Mouse (Mus musculus): Measurements from ENCODE around the gene Hoxc6. TPM values are rescaled to one million over a fixed set of nuclear protein-coding genes. Genes with fewer than 3 reads are reported as not detected.

The Hoxc6 gene
- polyA plus RNA-seq (2015; fragmentation: Illumina TruSeq; extraction: RNeasy Lipid Tissue Mini Kit (QIAGEN cat#74804); ENCODE audit: insufficient read depth, low replicate concordance) = not detected

DNA sequence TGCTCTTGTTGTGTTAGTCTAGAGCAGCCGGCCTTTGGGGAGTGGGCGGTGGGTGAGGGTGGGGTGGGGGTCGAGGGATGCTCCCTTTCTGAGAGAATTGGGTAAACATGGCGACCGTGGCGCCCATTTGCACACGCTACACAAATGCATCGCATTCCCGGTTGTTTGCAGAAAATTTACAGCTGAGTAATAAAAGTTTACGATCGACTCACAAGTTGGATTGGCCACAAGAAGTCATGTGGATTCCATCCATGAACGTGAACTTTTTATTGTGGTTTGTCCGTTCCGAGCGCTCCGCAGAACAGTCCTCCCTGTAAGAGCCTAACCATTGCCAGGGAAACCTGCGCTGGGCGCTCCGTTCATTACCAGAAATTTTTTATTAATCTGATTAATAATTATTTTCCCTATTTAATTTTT lies at the start of gene Hoxc6:
TSS of gene Hoxc6 (plus strand) at position 319 of the 417 bp plus-strand sequence.

DNA sequence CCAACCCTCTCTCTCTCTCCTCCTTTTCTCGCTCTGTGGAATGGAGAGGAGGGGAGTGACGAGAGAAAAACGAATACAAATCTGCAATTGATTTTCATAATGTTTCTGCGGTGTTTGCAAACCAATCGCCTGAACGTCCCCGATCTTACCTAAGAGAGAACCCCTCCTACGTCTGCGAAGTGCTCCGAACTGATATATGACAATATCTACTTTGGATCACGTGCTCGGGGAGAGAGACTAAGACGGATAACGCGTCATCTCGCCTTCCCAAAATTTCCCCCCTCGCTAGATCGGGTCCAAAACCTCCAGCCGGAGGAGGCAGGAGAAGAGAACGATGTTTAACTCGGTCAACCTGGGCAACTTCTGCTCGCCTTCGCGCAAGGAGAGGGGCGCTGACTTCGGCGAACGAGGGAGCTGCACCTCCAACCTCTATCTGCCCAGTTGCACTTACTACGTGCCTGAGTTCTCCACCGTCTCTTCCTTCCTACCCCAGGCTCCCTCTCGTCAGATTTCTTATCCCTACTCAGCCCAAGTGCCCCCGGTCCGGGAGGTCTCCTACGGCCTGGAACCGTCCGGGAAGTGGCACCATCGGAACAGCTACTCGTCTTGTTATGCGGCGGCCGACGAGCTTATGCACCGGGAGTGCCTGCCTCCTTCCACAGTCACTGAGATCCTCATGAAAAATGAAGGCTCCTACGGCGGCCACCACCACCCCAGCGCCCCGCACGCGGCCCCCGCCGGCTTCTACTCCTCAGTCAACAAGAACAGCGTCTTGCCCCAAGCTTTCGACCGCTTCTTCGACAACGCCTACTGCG lies 43.7 kb upstream of the Hoxc6 start, which contains the start of gene Hoxc11:
TSS of gene Hoxc11 (plus strand) at position 236 of the 815 bp plus-strand sequence.

DNA sequence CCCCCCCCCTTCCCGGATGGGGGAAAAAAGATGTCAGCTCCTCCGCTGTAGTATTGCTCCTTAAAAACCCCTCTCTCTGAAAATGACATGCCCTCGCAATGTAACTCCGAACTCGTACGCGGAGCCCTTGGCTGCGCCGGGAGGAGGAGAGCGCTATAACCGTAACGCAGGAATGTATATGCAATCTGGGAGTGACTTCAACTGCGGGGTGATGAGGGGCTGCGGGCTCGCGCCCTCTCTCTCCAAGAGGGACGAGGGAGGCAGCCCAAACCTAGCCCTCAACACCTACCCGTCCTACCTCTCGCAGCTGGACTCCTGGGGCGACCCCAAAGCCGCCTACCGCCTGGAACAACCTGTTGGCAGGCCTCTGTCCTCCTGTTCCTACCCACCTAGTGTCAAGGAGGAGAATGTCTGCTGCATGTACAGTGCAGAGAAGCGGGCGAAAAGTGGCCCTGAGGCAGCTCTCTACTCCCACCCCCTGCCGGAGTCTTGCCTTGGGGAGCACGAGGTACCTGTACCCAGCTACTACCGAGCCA lies 31.2 kb upstream of the Hoxc6 start, which contains the start of gene Hoxc10:
TSS of gene Hoxc10 (plus strand) at position 21 of the 536 bp plus-strand sequence.

DNA sequence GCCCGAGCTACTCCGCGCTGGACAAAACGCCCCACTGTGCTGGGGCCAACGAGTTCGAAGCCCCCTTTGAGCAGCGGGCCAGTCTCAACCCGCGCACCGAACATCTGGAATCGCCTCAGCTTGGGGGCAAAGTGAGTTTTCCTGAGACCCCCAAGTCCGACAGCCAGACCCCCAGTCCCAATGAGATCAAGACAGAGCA lies 30.8 kb upstream of the Hoxc6 start, which contains the start of gene Hoxc5:
TSS of gene Hoxc5 (plus strand) at position 132 of the 199 bp plus-strand sequence.

DNA sequence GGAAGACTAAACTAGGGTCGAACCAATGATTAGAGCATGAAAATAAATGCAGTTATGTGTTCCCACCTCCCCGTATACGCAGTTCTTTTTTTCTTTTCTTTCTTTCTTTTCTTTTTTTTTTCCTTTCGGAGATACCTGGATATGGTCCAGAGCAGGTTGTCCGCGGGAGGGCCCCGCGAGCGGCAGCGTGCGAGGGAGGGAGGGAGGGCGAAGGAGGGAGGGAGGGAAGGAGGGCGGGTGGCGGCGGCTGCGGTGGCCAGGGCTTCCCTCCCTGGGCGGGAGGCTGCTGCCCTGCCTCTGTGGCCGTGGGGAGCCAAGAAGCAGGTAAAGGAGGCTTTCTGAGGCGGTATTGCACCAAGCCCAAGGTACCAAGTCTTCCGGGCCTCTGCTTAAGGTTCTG lies 21.9 kb upstream of the Hoxc6 start, which contains the start of gene Hoxc9:
TSS of gene Hoxc9 (plus strand) at position 269 of the 400 bp plus-strand sequence.

DNA sequence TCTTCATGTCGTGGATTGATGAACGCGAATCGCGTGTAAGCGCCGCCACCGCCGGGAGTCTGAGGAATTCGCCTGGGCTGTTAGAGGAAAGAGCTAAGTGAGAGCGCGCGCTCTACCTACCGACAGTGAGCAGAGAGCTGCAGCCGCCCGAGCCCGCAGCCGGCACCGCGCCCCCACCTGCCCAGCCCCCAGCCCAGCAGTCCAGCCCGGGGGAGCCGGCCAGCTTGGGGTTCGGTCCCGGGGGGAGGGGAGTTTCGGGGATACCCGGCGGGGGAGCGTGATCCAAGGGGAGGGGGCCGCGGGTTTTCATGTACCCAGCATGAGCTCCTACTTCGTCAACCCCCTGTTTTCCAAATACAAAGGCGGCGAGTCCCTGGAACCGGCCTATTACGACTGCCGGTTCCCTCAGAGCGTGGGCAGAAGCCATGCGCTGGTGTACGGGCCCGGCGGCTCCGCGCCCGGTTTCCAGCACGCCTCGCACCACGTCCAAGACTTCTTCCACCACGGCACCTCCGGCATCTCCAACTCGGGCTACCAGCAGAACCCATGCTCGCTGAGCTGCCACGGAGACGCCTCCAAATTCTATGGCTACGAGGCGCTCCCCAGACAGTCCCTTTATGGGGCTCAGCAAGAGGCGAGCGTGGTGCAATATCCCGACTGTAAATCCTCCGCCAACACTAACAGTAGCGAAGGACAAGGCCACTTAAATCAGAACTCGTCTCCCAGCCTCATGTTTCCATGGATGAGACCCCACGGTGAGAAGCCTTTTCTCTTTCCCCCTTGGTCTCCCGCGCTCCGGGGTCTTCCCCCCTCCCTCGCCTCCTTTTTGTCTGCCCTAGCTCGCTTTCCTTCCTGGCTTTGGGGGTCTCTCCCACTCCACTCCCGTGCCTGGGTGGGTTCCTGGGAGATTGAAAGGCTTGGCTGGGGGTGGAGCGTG lies 7.3 kb upstream of the Hoxc6 start, which contains the start of gene Hoxc8:
TSS of gene Hoxc8 (plus strand) at position 147 of the 937 bp plus-strand sequence.

DNA sequence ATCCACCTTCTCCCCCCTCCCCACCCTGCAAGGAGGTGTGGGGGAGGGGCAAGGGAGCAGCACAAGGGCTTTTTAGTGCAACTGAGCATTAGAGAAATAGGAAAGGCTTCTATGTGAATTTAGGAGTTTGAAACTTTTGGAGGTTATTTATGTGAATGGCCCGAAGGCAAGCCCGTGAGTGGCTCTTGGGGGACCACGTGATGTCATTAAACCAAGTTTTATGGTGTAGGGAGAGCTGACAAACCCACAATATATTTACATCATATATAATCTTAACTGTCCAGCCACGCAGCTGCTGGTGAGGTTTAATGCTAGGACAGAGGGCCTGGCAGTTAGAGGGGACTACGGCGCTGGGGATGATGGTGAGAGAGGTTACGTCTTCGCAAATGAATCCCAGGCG lies 20.6 kb downstream of the Hoxc6 start, which contains the start of gene Hoxc4:
TSS of gene Hoxc4 (plus strand) at position 299 of the 400 bp plus-strand sequence.

Other genes starting within 250 kb of the Hoxc6 start
- gene Hoxc13, start 77.2 kb upstream of the Hoxc6 start, polyA plus RNA-seq (2015; fragmentation: Illumina TruSeq; extraction: RNeasy Lipid Tissue Mini Kit (QIAGEN cat#74804); ENCODE audit: insufficient read depth, low replicate concordance) = not detected
- gene Hoxc12, start 61.5 kb upstream of the Hoxc6 start, polyA plus RNA-seq (2015; fragmentation: Illumina TruSeq; extraction: RNeasy Lipid Tissue Mini Kit (QIAGEN cat#74804); ENCODE audit: insufficient read depth, low replicate concordance) = not detected
- not detected for gene Hoxc11, start 43.8 kb upstream of the Hoxc6 start, polyA plus RNA-seq (2015; fragmentation: Illumina TruSeq; extraction: RNeasy Lipid Tissue Mini Kit (QIAGEN cat#74804); ENCODE audit: insufficient read depth, low replicate concordance)
- gene Hoxc10, start 31.5 kb upstream of the Hoxc6 start, polyA plus RNA-seq (2015; fragmentation: Illumina TruSeq; extraction: RNeasy Lipid Tissue Mini Kit (QIAGEN cat#74804); ENCODE audit: insufficient read depth, low replicate concordance) = not detected
- not detected for gene Hoxc5, start 30.8 kb upstream of the Hoxc6 start, polyA plus RNA-seq (2015; fragmentation: Illumina TruSeq; extraction: RNeasy Lipid Tissue Mini Kit (QIAGEN cat#74804); ENCODE audit: insufficient read depth, low replicate concordance)
- not detected for gene Hoxc9, start 21.8 kb upstream of the Hoxc6 start, polyA plus RNA-seq (2015; fragmentation: Illumina TruSeq; extraction: RNeasy Lipid Tissue Mini Kit (QIAGEN cat#74804); ENCODE audit: insufficient read depth, low replicate concordance)
- gene Hoxc8, start 7.7 kb upstream of the Hoxc6 start, polyA plus RNA-seq (2015; fragmentation: Illumina TruSeq; extraction: RNeasy Lipid Tissue Mini Kit (QIAGEN cat#74804); ENCODE audit: insufficient read depth, low replicate concordance) = not detected
- gene Hoxc4, start 20.7 kb downstream of the Hoxc6 start, polyA plus RNA-seq (2015; fragmentation: Illumina TruSeq; extraction: RNeasy Lipid Tissue Mini Kit (QIAGEN cat#74804); ENCODE audit: insufficient read depth, low replicate concordance) = 0.50 TPM
- 16.0 TPM for gene Smug1, start 168.8 kb downstream of the Hoxc6 start, polyA plus RNA-seq (2015; fragmentation: Illumina TruSeq; extraction: RNeasy Lipid Tissue Mini Kit (QIAGEN cat#74804); ENCODE audit: insufficient read depth, low replicate concordance)
- 73.3 TPM for gene Cbx5, start 241.6 kb downstream of the Hoxc6 start, polyA plus RNA-seq (2015; fragmentation: Illumina TruSeq; extraction: RNeasy Lipid Tissue Mini Kit (QIAGEN cat#74804); ENCODE audit: insufficient read depth, low replicate concordance)
- 835 TPM for gene Hnrnpa1, start 242.2 kb downstream of the Hoxc6 start, polyA plus RNA-seq (2015; fragmentation: Illumina TruSeq; extraction: RNeasy Lipid Tissue Mini Kit (QIAGEN cat#74804); ENCODE audit: insufficient read depth, low replicate concordance)